Mouse (Mus musculus) liver, embryonic 18 days (tissue): ENCODE data around the gene Hs1bp3. TPM values are rescaled to one million over a fixed set of nuclear protein-coding genes. Genes with fewer than 3 reads are reported as not detected.

Experiments used
- polyA plus RNA-seq: library from polyadenylated mRNA; depleted of rRNA; stranded (reverse); fragments of >200 nt; gene quantifications from 2 replicates; pipeline ENCODE4 v1.2.3, GENCODE M21; 2012; rRNA removed

The Hs1bp3 gene
- polyA plus RNA-seq, result 4.9 and 5.0 TPM in 2 replicates

DNA sequence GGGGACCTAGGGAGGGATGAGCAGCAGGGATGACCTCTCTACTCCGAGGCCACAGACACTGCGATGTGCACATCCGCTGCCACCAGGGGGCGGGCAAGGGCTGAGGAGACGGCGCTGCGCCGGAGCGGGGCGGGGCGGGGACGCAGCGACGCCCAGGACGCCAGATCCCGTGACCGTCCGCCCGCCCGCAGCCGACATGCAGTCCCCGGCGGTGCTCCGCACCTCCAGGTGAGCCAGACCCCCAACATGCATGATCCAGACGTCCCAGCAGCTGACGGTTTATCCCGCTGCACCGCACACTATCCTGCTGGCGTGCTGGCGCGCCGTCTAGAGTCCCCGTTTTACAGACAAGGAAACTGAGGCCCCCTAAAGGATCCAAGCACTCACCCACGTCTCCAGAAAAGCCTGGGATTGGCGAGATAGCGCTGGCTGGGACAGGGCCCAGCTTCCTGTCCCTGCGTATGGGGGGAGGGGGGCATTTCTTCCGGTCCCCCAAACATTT is at the start of gene Hs1bp3:
Gene Hs1bp3 (plus strand): TSS at position 163 of the 502 bp plus-strand sequence.

DNA sequence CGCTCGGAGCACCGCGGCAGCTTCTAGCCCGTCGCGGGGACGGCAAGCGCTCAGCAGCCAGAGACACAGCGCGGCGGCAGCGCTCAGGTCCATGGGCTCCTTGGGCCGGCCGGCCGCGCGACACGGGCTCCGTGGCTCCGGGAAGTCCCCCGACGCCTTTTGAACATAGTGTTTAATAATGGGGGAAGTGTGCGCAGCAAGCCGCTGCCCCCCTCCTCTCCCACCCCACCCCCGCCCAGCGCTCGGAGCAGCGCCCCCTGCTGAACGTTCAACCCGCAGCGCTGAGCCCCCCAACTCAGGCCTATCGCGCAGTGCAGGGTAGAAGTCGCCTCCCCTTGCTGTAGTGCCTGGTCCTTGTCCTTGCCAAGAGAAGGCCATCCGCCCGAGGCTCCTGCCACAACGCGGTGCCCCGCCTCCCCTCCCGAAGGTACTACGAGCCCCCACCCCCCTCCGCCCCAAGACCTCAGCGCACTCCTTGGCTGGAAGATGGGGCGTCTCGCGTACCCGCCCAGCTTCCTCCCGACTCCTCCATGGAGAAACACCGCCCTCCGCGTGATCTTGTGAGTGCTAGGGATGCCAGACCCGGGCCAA is 11.3 kb upstream of the Hs1bp3 start, which contains the start of gene Gdf7:
Gene Gdf7 (minus strand): TSS at position 114 of the 591 bp plus-strand sequence.

Other genes with a start within 250 kb of the Hs1bp3 start
- gene Ldah, start 105.3 kb upstream of the Hs1bp3 start, polyA plus RNA-seq, result 12.2 and 12.6 TPM in 2 replicates
- gene Gdf7, start 11.5 kb upstream of the Hs1bp3 start, polyA plus RNA-seq, result not detected in 2 replicates
- 25.0 and 31.1 TPM in 2 replicates for gene Rhob, start 186.6 kb downstream of the Hs1bp3 start, polyA plus RNA-seq